Mouse (Mus musculus): ENCODE measurements around the gene Rpl10a.

DNA sequence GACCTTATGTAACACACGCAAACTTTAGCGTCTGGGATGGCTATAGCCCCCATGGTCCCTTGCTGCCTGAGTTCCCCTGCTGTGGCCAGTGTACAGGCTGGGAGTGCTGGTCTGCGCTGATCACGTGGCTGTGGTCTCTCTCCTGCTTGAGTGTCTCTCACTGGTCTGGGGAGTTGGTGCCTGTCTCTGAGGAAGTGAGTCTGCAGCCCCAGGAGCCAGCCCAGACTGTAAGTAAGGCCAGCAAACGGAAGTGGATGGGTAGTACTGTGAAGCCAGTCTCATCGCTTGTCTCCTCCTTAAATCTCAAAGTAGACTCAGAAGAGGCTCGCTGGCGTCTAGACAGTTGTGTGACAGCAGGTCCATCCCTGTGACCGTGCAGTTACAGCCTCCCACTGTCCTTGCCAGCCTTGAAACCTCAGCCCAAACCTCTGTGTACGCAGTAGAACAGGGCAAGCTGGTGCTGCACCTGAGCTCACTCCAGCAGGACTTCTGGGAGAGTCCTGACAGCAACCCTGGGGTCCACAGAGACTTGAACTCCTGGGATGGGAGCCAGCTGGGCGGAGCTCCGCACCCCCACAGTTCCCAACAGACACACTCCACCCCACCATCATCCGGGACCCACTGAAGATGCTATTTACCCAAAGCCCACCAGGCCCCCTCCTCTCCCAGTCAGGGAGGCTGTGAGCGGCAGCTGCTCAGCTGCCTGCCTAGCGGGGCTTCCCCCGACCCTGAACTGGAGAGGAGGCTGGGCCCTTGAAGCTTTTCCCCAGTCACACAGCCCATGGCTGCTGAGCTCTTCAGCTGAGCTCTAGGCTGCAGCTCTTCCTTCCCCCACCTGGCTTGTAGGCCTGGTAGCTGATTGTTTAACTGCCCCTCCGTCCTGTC lies 33.6 kb upstream of the Rpl10a start:
- TF ChIP-seq TAL1 (IDR thresholded peaks at IDR 0.05; ENCODE audit: low read length) (no peak), EP300 (IDR thresholded peaks at IDR 0.05; ENCODE audit: low read depth in 1 of 2, low read length in 2 of 2) (no peak), CHD1 (IDR thresholded peaks at IDR 0.05; ENCODE audit: low read depth, low read length) (no peak), MAX (IDR thresholded peaks at IDR 0.05; ENCODE audit: low read length) (no peak), CTCF (IDR thresholded peaks at IDR 0.05 in 2 of 3, conservative IDR thresholded peaks at IDR 0.05 in 1 of 3; ENCODE audit: control insufficient read depth in 1 of 3, insufficient read depth in 1 of 3, low read depth in 2 of 3, low read length in 3 of 3, poor library complexity in 1 of 3, severe bottlenecking in 1 of 3) (no peak), MYC (IDR thresholded peaks at IDR 0.05; ENCODE audit: low read depth, low read length) (no peak), ZMIZ1 (IDR thresholded peaks at IDR 0.05; ENCODE audit: low read depth, low read length) (no peak), POLR2A (IDR thresholded peaks at IDR 0.05; ENCODE audit: control insufficient read depth in 1 of 2, insufficient read depth in 1 of 2, low read depth in 1 of 2, low read length in 2 of 2, poor library complexity in 1 of 2) (no peak), ZC3H11A (IDR thresholded peaks at IDR 0.05; ENCODE audit: low read depth, low read length) (no peak), TBP (IDR thresholded peaks at IDR 0.05; ENCODE audit: low read depth, low read length) (no peak), KAT2A (conservative IDR thresholded peaks at IDR 0.05; ENCODE audit: low read depth, low read length) (no peak), GATA1 (IDR thresholded peaks at IDR 0.05; ENCODE audit: low read depth, low read length) (no peak), JUND (IDR thresholded peaks at IDR 0.05; ENCODE audit: low read depth, low read length) (no peak)
